Mouse (Mus musculus): Measurements from ENCODE around the gene Nat8f1. TPM values are rescaled to one million over a fixed set of nuclear protein-coding genes. Genes with fewer than 3 reads are reported as not detected.
"Not testable (repeated sequence)": the region's sequence is repeated elsewhere in the genome, so short reads cannot be mapped to it uniquely, and the experiment has no call there.

Nat8f1 gene
- polyA plus RNA-seq, 1 experiment, result 1.8 TPM

DNA sequence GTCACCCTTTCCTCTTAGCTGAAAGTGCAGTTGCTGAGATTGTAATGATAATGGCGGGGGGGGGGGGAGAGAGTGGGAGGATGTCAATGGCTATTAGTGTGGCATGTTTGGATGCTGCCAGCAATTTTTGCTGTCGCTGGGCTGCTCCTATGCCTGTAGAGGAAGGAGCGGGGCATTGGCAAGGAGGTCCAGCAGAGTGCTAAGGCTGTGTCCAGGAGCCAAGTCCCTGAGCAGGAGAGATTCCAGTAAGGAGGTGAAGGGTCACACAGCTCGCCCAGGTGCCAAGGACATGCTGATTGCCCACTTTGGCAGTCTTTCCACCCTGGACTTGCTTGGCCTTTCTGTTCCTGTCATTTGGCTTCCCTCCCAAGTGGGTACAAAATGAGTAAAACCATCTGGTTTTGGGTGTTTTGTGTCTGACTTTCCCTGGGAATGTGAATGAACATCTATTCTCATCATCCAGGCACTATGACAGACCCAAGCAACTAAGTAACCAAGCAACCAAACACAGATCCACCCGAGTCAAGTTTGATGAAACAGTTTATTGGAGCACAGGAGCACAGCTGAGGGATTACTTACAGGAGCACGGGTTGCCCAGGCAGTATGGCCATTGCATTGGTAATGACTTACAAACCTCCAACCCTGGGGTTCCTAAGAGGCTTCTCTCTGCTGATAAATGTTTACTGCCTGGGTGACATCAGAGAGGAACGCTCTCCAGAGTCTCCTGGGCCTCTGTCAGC, 50.4 kb downstream of the Nat8f1 start:
- H3K79me3 ChIP-seq (ENCODE audit: low read depth); H3K4me3 ChIP-seq (ENCODE audit: insufficient read depth, poor library complexity, severe bottlenecking); H3ac ChIP-seq (ENCODE audit: control insufficient read depth, insufficient read length, low read depth); H3K79me2 ChIP-seq (ENCODE audit: control insufficient read depth, insufficient read depth); H3K36me3 ChIP-seq (ENCODE audit: control insufficient read depth, insufficient read depth): not testable (repeated sequence)
- peaks cover 11% of the 10 kb centered on the region for H3K27me3 ChIP-seq (ENCODE audit: control insufficient read depth, insufficient read depth, insufficient read length)

DNA sequence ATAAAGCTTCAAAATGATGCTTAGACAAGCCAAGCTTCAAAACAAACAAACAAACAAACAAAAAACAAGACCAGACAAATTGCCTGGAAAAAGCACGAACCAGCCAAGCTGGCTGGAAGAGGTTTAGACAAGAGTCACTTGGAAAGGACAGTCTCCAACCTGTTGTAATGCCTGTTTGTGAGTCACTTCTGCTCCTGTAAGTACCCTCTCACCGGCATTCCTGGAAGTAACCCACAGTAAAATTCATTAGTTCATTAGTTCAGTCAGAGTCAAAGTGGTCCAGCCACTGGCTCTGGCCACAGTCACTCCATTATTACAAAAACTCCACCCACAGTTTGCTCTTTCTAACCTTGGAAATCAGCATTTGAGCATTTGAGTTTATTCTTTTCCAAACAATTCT, 51.6 kb downstream of the Nat8f1 start:
- TF ChIP-seq MAX (IDR thresholded peaks at IDR 0.05) (no peak), MYOG (IDR thresholded peaks at IDR 0.05; ENCODE audit: control insufficient read depth, extremely low read depth, insufficient read length) (no peak), USF1 (IDR thresholded peaks at IDR 0.05; ENCODE audit: low read depth) (no peak), FOSL1 (IDR thresholded peaks at IDR 0.05; ENCODE audit: insufficient read depth, low read length, poor library complexity, severe bottlenecking) (no peak), CTCF (IDR thresholded peaks at IDR 0.05; ENCODE audit: control insufficient read depth, insufficient read depth, insufficient read length) (no peak), CEBPB (IDR thresholded peaks at IDR 0.05; ENCODE audit: low read depth) (no peak), MYOD1 (IDR thresholded peaks at IDR 0.05; ENCODE audit: control insufficient read depth, insufficient read length, low read depth) (no peak)
- H3K27me3 ChIP-seq (ENCODE audit: control insufficient read depth, insufficient read depth, insufficient read length), result peaks cover 15% of the 10 kb centered on the region
- H3K36me3 ChIP-seq (ENCODE audit: control insufficient read depth, insufficient read depth), result no peaks in the 10 kb centered on the region
- no peak overlapping the region for H3K4me3 ChIP-seq (ENCODE audit: insufficient read depth, poor library complexity, severe bottlenecking)
- H3K79me2 ChIP-seq (ENCODE audit: control insufficient read depth, insufficient read depth), result no peaks in the 10 kb centered on the region
- no peak overlapping the region for H3ac ChIP-seq (ENCODE audit: control insufficient read depth, insufficient read length, low read depth)
- H3K79me3 ChIP-seq (ENCODE audit: low read depth), result no peaks in the 10 kb centered on the region

DNA sequence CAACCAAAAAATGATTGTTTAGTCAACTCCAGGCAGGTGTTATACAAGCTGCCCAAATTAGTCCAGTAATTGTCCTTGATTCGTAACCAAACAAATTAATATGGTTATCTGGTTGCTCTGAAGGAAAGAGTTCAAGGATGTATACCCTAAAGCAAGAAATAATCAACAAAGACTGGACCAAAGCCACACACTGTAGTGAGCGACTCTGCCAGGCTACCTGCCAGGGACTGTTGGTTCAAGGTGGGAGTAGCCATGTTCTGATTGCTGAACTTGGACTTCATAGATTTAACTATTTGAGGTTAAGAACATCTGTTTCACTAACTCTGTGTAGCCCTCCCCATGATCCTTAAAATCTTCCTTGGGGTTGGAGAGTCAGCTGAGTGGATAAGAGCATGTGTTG, 52.4 kb downstream of the Nat8f1 start:
- H3K4me3 ChIP-seq (ENCODE audit: insufficient read depth, poor library complexity, severe bottlenecking), result no peak overlapping the region
- TF ChIP-seq CTCF (IDR thresholded peaks at IDR 0.05; ENCODE audit: control insufficient read depth, insufficient read depth, insufficient read length), result no peak
- TF ChIP-seq MYOD1 (IDR thresholded peaks at IDR 0.05; ENCODE audit: control insufficient read depth, insufficient read length, low read depth), result no peak
- H3K79me3 ChIP-seq (ENCODE audit: low read depth), result no peaks in the 10 kb centered on the region
- no peaks in the 10 kb centered on the region for H3K36me3 ChIP-seq (ENCODE audit: control insufficient read depth, insufficient read depth)
- no peaks in the 10 kb centered on the region for H3K79me2 ChIP-seq (ENCODE audit: control insufficient read depth, insufficient read depth)
- H3ac ChIP-seq (ENCODE audit: control insufficient read depth, insufficient read length, low read depth), result no peak overlapping the region
- peaks cover 11% of the 10 kb centered on the region for H3K27me3 ChIP-seq (ENCODE audit: control insufficient read depth, insufficient read depth, insufficient read length)

DNA sequence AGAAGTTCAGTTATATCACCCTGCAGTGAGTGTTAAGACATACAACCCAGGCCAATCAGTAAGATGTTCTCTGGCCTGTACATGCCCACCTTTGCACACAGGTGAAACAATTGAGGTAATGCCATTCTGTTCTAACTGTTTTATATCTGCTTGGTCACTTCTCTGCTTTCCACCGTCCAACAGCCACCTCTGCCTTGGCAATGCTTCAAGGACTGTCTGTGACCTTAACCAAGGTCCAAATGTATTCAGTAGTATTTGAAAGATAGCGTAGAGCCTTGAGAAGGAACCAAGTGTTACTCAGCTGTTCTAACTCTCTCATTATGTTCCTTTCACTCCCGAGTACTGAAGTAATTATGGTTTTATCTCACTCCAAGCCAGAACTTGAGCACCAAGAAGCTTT, 52.9 kb downstream of the Nat8f1 start:
- H3K4me3 ChIP-seq (ENCODE audit: insufficient read depth, poor library complexity, severe bottlenecking), result no peak overlapping the region
- no peaks in the 10 kb centered on the region for H3K79me2 ChIP-seq (ENCODE audit: control insufficient read depth, insufficient read depth)
- H3K27me3 ChIP-seq (ENCODE audit: control insufficient read depth, insufficient read depth, insufficient read length), result peaks cover 11% of the 10 kb centered on the region
- H3K36me3 ChIP-seq (ENCODE audit: control insufficient read depth, insufficient read depth), result no peaks in the 10 kb centered on the region
- TF ChIP-seq MYOD1 (IDR thresholded peaks at IDR 0.05; ENCODE audit: control insufficient read depth, insufficient read length, low read depth) (no peak), USF1 (IDR thresholded peaks at IDR 0.05; ENCODE audit: low read depth) (no peak), CEBPB (IDR thresholded peaks at IDR 0.05; ENCODE audit: low read depth) (no peak), CTCF (IDR thresholded peaks at IDR 0.05; ENCODE audit: control insufficient read depth, insufficient read depth, insufficient read length) (no peak), MYOG (IDR thresholded peaks at IDR 0.05; ENCODE audit: control insufficient read depth, extremely low read depth, insufficient read length) (no peak)
- no peak overlapping the region for H3ac ChIP-seq (ENCODE audit: control insufficient read depth, insufficient read length, low read depth)
- H3K79me3 ChIP-seq (ENCODE audit: low read depth), result no peaks in the 10 kb centered on the region

DNA sequence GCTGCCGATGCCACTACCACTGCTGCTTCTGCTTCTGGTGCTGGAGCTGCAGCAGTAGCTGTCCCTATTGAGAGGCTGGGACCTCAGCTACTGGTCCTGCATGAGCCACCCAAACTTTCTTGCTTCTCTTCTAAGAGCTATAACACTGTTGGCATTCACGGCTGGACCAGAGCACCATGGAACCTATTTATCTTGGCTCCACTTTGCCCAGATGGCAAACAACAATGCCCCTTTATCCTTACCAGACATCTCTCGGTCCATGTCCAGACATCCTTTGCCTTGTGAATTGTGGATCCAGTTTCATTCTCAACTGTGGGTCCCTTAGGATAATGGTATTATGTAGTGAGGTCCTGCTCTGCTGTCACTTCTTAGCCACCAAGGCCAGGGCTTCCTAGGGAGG, 54.2 kb downstream of the Nat8f1 start:
- H3K4me3 ChIP-seq (ENCODE audit: insufficient read depth, poor library complexity, severe bottlenecking), result no peak overlapping the region
- no peaks in the 10 kb centered on the region for H3K79me2 ChIP-seq (ENCODE audit: control insufficient read depth, insufficient read depth)
- peaks cover 13% of the 10 kb centered on the region for H3K27me3 ChIP-seq (ENCODE audit: control insufficient read depth, insufficient read depth, insufficient read length)
- no peaks in the 10 kb centered on the region for H3K79me3 ChIP-seq (ENCODE audit: low read depth)
- H3K36me3 ChIP-seq (ENCODE audit: control insufficient read depth, insufficient read depth), result no peaks in the 10 kb centered on the region
- TF ChIP-seq CTCF (IDR thresholded peaks at IDR 0.05; ENCODE audit: control insufficient read depth, insufficient read depth, insufficient read length) (no peak), USF1 (IDR thresholded peaks at IDR 0.05; ENCODE audit: low read depth) (no peak), MYOG (IDR thresholded peaks at IDR 0.05; ENCODE audit: control insufficient read depth, extremely low read depth, insufficient read length) (no peak), MYOD1 (IDR thresholded peaks at IDR 0.05; ENCODE audit: control insufficient read depth, insufficient read length, low read depth) (no peak), CEBPB (IDR thresholded peaks at IDR 0.05; ENCODE audit: low read depth) (no peak), MAX (IDR thresholded peaks at IDR 0.05) (no peak), FOSL1 (IDR thresholded peaks at IDR 0.05; ENCODE audit: insufficient read depth, low read length, poor library complexity, severe bottlenecking) (no peak)
- H3ac ChIP-seq (ENCODE audit: control insufficient read depth, insufficient read length, low read depth), result no peak overlapping the region

Other genes with a start within 250 kb of the Nat8f1 start
- gene Nat8f7, start 202.5 kb downstream of the Nat8f1 start, polyA plus RNA-seq (2012; fragmentation: generic; extraction: Trizol), result not detected
- not detected for gene Nat8f3, start 149.9 kb downstream of the Nat8f1 start, polyA plus RNA-seq (2012; fragmentation: generic; extraction: Trizol)
- not detected for gene Nat8f6, start 94.7 kb downstream of the Nat8f1 start, polyA plus RNA-seq (2012; fragmentation: generic; extraction: Trizol)
- not detected for gene Nat8f5, start 94.7 kb downstream of the Nat8f1 start, polyA plus RNA-seq (2012; fragmentation: generic; extraction: Trizol)
- gene Nat8, start 83.6 kb downstream of the Nat8f1 start, polyA plus RNA-seq (2012; fragmentation: generic; extraction: Trizol), result not detected
- gene Nat8f2, start 46.5 kb downstream of the Nat8f1 start, polyA plus RNA-seq (2012; fragmentation: generic; extraction: Trizol), result not detected
- gene Nat8f4, start 10.8 kb downstream of the Nat8f1 start, polyA plus RNA-seq (2012; fragmentation: generic; extraction: Trizol), result 0.04 TPM
- gene Tprkb, start 3.8 kb downstream of the Nat8f1 start, polyA plus RNA-seq (2012; fragmentation: generic; extraction: Trizol), result 25.6 TPM
- gene Dusp11, start 46.0 kb upstream of the Nat8f1 start, polyA plus RNA-seq (2012; fragmentation: generic; extraction: Trizol), result 14.5 TPM
- 0.05 TPM for gene Figla, start 100.5 kb upstream of the Nat8f1 start, polyA plus RNA-seq (2012; fragmentation: generic; extraction: Trizol)
- gene Add2, start 113.0 kb upstream of the Nat8f1 start, polyA plus RNA-seq (2012; fragmentation: generic; extraction: Trizol), result 6.7 TPM